Mouse (Mus musculus) kidney, adult 2 months (tissue): Measurements from ENCODE around the gene Dock6. TPM values are rescaled to one million over a fixed set of nuclear protein-coding genes. Genes with fewer than 3 reads are reported as not detected.

ENCODE experiments used
- DNase-seq: peaks from one replicate; pipeline ENCODE4 v3.0.0; 2021
- H3K27ac ChIP-seq: fragments of 200-500 bp; 2 replicates; pipeline ENCODE4 v1.5.1; 2012; ENCODE audit warnings: low read depth, low read length, control low read depth, inconsistent platforms; ENCODE audit not compliant: insufficient read depth
- H3K27me3 ChIP-seq: fragments of 200-500 bp; replicated peaks from 2 replicates; pipeline ENCODE4 v1.6.1; 2012; ENCODE audit warnings: mild to moderate bottlenecking, moderate library complexity, low read length, inconsistent platforms; ENCODE audit not compliant: control insufficient read depth, insufficient read depth
- H3K36me3 ChIP-seq: fragments of 200-500 bp; 2 replicates; pipeline ENCODE4 v1.6.1; 2012; ENCODE audit warnings: mild to moderate bottlenecking, moderate library complexity, low read length, inconsistent platforms; ENCODE audit not compliant: control insufficient read depth, insufficient read depth
- H3K4me1 ChIP-seq: fragments of 200-500 bp; 2 replicates; pipeline ENCODE4 v1.6.1; 2011; ENCODE audit warnings: low read length; ENCODE audit not compliant: control insufficient read depth, insufficient read depth
- H3K4me3 ChIP-seq: fragments of 200-500 bp; 2 replicates; pipeline ENCODE4 v1.5.1; 2011; ENCODE audit warnings: mild to moderate bottlenecking, low read depth, low read length, control low read depth; ENCODE audit not compliant: insufficient read depth
- CTCF ChIP-seq: fragments of 200-500 bp; conservative IDR thresholded peaks from 2 replicates; pipeline ENCODE4 v1.5.1; 2011; ENCODE audit warnings: low read depth, mild to moderate bottlenecking, control low read depth, low read length, moderate library complexity, mixed read lengths; ENCODE audit not compliant: insufficient read depth, insufficient read length
- POLR2A ChIP-seq: fragments of 200-500 bp; IDR thresholded peaks from one replicate; pipeline ENCODE4 v1.6.1; 2011; ENCODE audit warnings: low read depth, low read length, control low read depth
- WGBS: fragments of 180-500 bp; shearing (Covaris S2); methylation state at CpG from one replicate; pipeline ENCODE4 v1.1.7; 2018; 5-methylcytosine and 5-hydroxymethylcytosine counted together
- polyA plus RNA-seq: library from polyadenylated mRNA; depleted of rRNA; stranded (reverse); fragments of >200 nt; gene quantifications from 2 replicates; pipeline ENCODE4 v1.2.3, GENCODE M21; 2012

The Dock6 gene
- polyA plus RNA-seq, 1 experiment: 67.7 TPM

DNA sequence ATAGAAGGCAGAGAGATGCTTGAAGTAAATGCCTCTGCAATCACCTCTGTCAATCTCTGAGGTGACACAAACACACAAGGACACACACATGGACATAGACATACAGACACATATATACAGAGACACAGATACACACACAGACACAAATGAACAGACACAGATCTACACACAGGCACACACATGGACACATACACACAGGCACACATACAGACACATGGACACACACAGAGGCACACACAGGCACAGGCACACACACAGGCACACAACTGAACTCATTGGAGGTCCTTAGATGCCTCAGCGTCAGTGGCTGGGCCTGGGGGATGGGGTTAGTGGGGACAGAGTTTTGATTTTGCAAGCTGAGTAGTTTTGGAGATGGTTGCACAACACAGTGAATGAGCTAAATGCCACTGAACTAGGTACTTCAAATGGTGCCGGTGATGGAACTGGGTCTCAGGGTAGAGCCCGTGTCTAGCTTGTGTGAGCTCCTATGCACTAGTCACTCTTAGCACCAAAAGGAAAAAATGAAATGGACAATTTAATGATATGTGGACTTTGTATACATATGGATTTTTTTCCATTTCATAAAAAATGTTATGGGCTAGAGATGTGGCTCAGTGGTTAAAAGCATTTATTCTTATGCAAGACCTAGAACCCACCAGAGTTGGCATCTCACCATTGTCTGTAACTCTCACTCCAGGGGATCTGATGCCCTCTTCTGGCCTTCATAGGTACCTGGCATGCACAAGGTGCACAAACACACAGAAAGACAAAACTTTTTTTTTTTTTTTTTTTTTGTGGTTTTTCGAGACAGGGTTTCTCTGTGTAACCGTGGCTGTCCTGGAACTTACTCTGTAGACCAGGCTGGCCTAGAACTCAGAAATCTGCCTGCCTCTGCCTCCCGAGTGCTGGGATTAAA is 88.1 kb downstream of the Dock6 start:
- Histone ChIP-seq H3K36me3 (no peaks in the 10 kb centered on the region), H3K27ac (no peak overlapping the region), H3K4me1 (peaks cover 4% of the 10 kb centered on the region; the same call in 1 of the 2 replicates), H3K27me3 (no peaks in the 10 kb centered on the region), H3K4me3 (no peak overlapping the region)
- 88% methylated on average over 6 of the region's 6 CpGs for WGBS
- TF ChIP-seq POLR2A: no peak
- 0 out of 2 replicates have a peak, but pooled peaks have one; percentile 22 for TF ChIP-seq CTCF
- no peak for DNase-seq

DNA sequence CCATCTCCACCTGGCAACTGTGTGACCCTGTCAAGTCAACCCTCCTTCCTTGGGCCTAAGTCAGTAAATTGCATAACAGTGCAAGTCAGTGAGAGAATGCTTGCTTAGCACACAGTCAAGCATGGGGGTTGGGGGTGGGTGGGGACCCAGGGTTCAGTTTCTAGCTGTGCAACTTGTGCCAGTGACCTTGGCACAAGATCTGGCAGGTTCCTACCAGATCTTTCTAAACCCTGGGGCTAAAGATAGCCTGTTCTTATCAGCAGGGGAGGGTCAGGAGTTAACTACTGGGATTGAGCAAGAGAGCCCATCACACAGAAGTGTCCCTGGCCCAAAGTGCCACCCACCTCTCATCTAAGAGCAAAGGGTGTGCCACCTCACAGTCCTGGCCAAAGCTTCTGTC is 90.3 kb downstream of the Dock6 start:
- Histone ChIP-seq H3K36me3 (no peaks in the 10 kb centered on the region), H3K4me1 (peaks cover 4% of the 10 kb centered on the region; the same call in 1 of the 2 replicates), H3K27me3 (no peaks in the 10 kb centered on the region), H3K27ac (no peak overlapping the region), H3K4me3 (no peak overlapping the region)
- DNase-seq: peak; percentile 22
- no peak for TF ChIP-seq CTCF
- TF ChIP-seq POLR2A: no peak

DNA sequence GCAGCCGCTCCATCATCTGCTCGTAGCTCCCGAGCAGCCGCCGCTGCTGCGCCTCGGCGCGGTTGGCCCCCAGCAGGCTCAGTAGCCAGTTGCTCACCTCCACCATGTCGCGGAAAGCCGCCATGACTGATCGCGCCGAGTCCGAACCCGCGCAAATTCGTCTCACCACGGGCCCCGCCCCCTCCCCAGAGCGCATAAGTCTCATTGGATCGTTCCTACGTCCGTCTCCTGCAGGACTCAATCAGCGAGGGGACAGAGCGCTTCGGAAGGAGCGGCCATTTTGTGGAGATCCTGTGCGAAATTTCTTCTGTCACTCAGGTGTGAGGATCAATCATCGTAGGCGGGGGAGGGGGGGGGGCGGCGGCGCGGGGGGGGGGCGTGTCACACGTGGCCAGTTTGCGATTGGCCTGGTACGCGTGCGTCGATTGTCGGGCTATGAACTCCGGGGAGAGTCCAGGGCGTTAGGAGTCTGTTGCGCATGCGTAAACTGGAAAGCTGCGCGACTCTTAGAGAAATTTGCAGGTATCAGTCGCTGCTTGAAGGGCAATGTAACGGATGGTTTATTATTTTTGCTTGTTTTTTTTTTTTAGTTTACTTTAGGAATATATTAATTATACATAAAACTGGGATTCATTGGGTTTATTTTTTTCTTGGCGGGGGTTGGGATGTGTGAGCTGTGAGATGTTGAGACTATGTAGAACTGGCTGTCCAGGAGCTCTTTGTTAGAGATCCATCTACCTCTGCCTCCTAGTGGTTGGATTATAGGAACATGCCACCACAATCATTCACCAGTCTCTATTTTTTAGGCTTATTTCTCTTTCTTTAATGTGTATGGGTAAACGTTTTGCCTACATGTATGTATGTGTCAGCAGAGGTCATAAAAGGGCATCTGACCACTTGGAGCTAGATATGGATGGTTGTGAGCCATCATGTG is 92.0 kb downstream of the Dock6 start, which contains the start of gene Spc24:
Spc24 (minus strand) TSS at position 149 of the 934 bp plus-strand sequence.
- TF ChIP-seq CTCF (no peak; the same call in 1 of the 2 replicates), POLR2A (no peak)
- DNase-seq: peak; percentile 98
- H3K36me3 ChIP-seq: no peaks in the 10 kb centered on the region
- H3K27ac ChIP-seq: no peak within 1 kb of the TSS
- under 1% methylated on average over 54 of the region's 54 CpGs for WGBS
- peak within 1 kb of the TSS; percentile 82 for H3K4me3 ChIP-seq
- H3K4me1 ChIP-seq: peaks cover 4% of the 10 kb centered on the region; the same call in 1 of the 2 replicates
- no peaks in the 10 kb centered on the region for H3K27me3 ChIP-seq

DNA sequence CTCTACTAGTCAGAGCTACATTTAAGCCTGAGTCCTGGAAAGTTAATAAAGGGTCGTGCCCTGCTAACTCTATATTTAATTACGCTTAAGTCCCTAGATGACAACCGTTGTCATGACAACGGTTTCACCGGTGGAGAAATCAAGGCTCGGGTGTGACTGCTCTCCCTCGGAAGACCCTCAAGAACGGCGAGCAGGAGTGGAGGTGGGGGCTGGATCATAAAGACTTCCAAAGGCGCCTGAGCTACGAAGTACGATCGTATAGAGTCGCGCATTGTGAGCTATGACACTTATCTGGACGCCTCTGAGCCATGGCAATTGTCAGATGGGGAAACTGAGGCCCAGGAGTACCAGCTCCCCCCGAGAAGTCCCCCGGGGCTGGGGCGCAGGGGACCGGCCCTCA is 92.7 kb downstream of the Dock6 start:
- no peak for DNase-seq
- WGBS: under 1% methylated on average over 20 of the region's 20 CpGs

DNA sequence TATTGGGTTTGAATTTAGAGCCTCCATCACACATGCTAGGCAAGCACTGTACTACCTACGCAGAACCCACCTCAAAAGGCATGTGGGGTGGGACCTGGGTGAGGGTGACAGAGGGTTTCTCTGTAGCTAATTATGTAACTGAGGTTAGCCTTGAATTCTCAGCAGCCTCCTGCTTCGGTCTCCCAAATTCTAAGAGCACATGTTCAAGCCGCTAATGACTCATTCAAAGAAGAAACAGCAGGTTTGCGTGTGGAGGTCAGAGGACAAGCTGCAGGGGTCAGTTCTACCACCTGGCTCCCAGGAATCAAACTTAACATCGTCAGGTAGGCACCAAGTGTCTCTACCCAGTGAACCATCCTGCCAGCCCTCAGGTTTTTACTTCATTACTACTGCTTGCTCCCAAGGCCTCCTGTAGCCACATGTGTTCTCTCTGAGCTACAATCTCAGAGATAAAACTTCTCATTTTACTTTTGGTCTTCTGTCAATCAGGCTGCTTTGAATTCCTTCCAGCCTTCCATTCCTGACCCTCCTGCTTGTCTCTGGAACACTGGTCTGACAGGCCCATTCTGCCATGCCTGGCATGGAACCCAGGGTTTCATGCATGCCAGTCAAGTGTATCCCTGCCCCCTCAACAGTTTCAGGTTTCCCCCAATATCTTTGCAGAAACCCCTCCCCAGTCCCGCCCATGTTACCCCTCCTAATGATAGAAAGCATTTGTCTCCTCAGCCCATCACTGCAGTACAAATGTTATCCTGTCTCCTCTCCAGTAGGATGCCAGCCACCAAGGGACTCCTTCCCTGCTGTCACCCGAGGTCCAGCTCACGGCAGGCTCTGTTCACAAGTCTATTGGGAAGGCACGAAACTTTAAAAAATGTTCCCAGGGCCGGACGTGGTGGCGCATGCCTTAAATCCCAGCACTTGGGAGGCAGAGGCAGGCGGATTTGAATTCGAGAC is 93.6 kb downstream of the Dock6 start:
- no peak overlapping the region for H3K4me3 ChIP-seq
- DNase-seq: no peak
- peaks cover 11% of the 10 kb centered on the region for H3K4me1 ChIP-seq
- 72% methylated on average over 14 of the region's 14 CpGs for WGBS
- no peak overlapping the region for H3K27ac ChIP-seq
- no peaks in the 10 kb centered on the region for H3K27me3 ChIP-seq
- H3K36me3 ChIP-seq: no peaks in the 10 kb centered on the region
- no peak for TF ChIP-seq POLR2A
- TF ChIP-seq CTCF: no peak

More for the DNA sequence above, 92.7 kb downstream of the Dock6 start:
- Histone ChIP-seq H3K27me3 (no peaks in the 10 kb centered on the region), H3K36me3 (no peaks in the 10 kb centered on the region), H3K27ac (no peak overlapping the region), H3K4me1 (peaks cover 4% of the 10 kb centered on the region), H3K4me3 (peak overlapping the region; percentile 82)
- TF ChIP-seq CTCF (no peak), POLR2A (no peak)
